Mouse (Mus musculus): ENCODE data around the gene Kynu.

Gene Kynu

GRCm38 (mm10) chr2:43555062-43555888 is at the start of gene Kynu:
Gene Kynu (plus strand): TSS chr2:43555329.
- no peak for DNase-seq (ENCODE audit: low read depth)

DNA sequence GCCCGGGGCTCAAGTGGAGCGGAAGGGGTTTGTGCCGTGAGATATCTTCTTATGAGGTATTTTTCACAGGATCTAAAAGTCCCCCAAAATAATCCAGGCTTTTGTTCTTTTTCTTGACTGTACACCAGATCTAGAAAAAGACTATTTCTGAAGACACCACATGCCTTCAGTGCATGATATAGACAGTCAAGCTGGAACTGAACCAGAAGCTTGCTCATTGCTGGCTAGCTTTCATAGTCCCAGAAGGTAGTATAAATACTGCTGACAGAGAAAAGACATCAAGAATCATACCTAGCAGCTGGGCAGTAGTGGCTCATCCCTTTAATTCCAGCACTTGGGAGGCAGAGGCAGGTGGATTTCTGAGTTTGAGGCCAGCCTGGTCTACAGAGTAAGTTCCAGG is 48.9 kb upstream of the Kynu start:
- no peak for DNase-seq (ENCODE audit: low read depth)

DNA sequence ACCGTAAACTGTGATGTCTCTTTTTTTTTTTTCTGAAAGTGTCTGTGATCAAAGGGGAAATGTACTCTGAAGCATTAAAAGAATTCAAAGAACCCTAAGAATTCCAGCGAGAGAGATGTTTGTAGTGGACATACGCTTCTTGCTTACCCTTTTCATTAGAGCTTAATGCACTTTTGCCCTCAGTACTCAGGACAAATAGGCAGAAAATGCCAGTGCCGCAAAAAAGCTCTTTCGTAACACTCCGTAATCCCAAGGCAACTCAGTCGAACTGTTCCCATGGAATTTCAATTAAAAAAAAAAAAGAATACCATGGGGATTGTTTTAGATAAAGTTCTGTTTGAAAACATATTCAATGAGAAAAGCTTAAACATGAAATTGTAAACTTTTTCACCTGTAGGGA is 41.3 kb upstream of the Kynu start:
- DNase-seq (ENCODE audit: low read depth), result no peak

DNA sequence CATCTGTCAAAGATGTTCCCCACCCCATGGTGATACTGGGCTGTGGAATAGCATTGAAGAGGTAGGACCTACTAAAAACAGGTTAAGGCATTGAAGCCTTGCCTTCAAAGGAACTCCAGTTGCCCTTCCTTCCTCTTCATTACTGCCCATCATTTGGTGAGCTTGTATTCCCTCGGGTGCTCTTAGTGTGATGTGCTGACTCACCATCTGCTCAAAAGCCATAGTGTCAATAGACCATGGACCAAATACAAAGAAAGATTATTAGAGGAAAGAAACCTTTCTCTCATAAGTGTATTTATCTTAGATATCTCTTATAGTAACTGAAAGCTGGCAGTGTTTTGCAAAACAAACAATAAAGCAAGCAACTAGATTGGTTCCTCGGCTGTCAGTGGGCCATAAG is 20.7 kb upstream of the Kynu start:
- no peak for DNase-seq (ENCODE audit: low read depth)

DNA sequence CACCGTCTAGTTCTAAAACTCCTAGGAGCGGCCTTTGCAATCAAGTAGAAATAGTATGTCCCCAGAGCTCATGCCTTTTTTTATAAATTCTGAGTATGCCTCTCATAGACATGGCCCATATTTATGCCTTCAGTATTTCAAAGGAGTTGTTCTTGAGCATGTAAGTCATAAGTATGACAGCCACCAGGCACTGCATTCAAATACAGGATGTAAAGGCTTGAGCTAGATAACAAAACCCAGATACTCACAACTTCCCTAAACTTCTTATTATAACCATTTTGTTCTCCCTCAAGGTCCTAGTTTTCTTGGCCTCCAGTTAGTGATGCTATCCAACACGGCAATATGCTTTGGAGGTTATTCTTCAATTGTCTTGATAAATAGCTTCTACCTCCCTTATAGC is 12.5 kb upstream of the Kynu start:
- DNase-seq (ENCODE audit: low read depth), result no peak

GRCm38 (mm10) chr2:43545665-43546064 is 9.5 kb upstream of the Kynu start:
- no peak for DNase-seq (ENCODE audit: low read depth)

GRCm38 (mm10) chr2:43546448-43546847 is 8.7 kb upstream of the Kynu start:
- DNase-seq (ENCODE audit: low read depth), result no peak

DNA sequence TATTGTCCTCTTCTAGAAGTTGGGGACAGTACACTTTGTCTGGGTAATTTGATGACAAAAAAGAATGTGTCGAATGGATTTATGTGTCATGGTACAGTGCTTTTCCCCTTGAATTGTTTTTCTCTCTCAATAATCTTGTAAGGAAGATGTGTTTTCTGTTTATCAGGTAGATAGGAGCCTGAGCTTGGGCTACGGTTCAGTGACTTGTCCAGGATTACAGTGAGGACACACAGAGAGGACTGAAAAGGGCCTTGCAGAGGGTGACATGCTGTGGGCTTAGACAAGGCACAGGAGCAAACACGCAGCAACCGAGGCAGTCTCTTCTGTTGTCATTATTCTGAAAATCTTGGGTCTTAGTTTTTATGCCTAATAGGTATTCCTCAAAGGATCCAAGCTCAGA is 913 bp upstream of the Kynu start:
- no peak for DNase-seq (ENCODE audit: low read depth)

DNA sequence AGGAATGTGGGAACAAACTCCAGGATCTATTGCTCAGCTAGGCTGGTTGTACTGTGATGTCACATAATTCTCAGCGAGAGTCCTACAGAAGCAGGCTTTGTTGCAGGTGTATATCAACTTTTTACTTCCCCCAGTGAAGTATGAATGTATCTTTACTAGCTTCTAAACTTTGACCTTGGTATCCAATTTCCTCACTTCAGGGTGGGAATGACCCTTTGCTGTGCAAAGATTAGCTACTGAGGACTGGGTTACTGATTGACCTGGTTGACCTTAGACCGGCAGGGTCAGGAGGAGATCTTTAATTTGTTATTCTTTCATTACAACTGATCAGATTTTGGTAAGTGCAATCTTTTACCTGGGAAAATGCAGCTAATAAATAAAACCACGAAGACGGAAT is 758 bp downstream of the Kynu start:
- DNase-seq (ENCODE audit: low read depth), result no peak

DNA sequence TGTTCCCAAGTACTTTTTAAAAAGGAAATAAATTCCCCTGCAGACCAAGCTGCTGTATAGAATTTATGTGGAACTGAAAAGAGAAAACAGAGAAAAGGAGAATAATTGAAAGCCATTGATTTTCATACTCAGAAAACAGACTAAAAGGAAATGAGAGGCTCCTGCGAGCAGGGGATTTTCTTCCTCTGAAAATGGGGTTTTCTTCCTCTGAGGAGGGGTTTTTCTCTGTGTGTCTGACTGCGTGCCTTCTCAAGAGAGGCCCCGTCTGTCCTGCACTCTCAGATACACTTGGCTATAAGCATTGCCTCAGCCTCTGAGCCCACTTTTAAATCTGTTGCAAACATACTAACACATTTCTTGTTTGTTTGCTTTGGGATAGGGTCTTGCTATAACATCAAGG is 1.9 kb downstream of the Kynu start:
- no peak for DNase-seq (ENCODE audit: low read depth)

DNA sequence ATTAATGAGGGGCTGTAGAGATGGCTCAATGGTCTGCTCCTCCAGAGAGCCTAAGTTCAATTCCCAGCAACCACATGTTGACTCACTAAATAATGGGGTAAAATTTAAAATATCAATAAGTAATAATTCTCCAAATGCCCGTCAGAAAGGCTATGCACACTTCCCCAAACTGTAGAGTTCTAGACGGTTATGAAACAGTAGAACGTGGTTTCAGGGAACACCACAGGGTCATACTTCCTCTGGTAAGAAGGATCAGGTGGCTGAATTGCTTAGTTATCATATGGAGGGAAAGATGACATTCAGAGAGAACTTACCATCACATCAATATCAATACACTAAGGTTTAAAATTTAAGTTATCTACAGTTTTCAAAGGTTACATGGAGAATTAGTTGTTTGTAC is 6.1 kb downstream of the Kynu start:
- no peak for DNase-seq (ENCODE audit: low read depth)

- no peak for DNase-seq (ENCODE audit: low read depth)
These were observed 7.7 kb downstream of the Kynu start for GRCm38 (mm10) chr2:43562779-43563178.

DNA sequence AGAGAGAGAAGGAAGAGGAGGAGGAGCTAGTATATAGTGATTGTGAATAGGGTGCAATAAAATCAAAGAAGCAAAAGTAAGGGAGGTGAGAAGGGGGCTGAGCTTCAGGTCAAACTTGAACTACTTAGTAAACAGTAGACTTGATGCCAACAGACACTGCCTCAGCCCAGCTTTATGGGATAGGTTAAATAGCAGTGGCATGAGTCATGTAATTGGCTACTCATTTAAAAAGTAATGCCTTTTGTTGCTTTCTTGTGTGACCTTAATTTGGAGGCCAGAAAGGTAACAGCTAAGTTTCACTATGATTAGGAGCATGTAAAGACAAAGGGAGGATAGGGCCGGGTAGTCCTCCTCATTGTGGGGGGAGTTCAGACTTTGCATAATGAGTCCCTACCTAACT is 13.3 kb downstream of the Kynu start:
- no peak for DNase-seq (ENCODE audit: low read depth)

- no peak for DNase-seq (ENCODE audit: low read depth)
These were observed 18.4 kb downstream of the Kynu start for GRCm38 (mm10) chr2:43573526-43573925.

- DNase-seq (ENCODE audit: low read depth), result no peak
These were observed 28.2 kb downstream of the Kynu start for GRCm38 (mm10) chr2:43583243-43583812.

DNA sequence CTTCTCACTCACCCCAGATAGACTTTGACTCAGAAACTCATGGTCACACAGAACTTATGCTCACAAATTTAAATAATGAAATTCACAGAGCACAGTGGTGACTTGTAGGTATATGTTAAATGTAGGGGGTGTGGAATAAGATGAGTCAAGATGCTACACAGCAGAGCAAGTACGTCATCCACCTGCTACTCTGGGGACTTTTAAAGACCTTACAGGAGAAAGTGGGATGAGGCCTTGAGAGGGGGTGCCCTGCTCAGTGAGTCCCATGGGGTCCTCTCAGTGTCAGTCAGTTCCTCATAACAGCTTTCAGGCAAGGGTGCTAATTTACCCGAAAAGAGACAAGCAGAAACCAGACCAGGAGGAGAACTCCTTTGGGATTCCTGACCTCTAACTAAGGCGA is 30.4 kb downstream of the Kynu start:
- DNase-seq (ENCODE audit: low read depth), result no peak

- no peak for DNase-seq (ENCODE audit: low read depth)
These were observed 32.7 kb downstream of the Kynu start for GRCm38 (mm10) chr2:43587832-43588231.

DNA sequence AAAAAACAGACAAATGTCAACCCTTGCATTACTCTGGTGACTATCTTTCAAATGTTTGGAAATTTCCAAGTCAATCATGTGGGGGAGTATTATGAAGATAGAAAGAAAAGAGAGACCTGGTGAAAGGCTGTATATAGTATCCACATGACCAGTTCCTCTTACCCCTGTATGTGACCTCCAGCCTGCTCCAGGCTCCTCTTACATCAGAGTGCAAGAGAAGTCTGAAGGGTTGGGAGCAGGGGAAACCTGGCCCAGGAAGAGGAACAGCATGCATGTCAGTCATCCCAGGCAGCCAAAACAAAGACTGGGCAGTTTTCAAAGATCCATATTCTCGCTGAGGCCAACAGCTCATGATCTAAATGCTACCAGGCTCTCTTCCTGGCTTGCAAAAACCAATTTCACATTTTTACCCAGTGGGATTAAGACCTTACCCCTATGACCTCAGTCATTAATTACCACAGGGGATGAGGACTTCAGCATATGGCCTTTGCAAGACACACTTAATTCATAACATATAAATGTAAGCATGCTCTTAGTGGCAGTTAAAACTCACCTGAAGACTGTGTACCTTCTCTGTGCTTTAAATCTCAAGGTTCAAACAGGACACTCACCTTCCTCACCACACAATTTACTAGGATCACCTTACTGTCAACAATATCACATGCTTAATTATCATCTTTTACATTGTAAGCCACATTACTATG is 37.0 kb downstream of the Kynu start:
- no peak for DNase-seq (ENCODE audit: low read depth)

- no peak for DNase-seq (ENCODE audit: low read depth)
These were observed 58.4 kb downstream of the Kynu start for GRCm38 (mm10) chr2:43613571-43613970.

DNA sequence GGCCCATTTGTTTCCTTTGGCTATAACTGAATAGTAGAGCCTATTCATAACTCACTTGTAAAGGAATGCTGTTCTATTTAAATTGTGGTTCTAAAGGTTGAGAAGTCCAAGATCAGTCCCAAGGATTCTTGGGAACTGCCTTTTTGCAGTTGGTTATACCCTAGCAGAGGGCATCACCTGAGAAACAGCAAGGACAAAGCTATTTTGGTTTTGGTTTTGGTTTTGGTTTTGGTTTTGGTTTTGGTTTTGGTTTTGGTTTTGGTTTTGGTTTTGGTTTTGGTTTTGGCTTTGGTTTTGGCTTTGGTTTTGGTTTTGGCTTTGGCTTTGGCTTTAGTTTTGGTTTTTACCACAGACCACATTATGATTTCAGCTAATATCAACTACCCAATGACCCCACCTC is 66.0 kb downstream of the Kynu start:
- no peak for DNase-seq (ENCODE audit: low read depth)

DNA sequence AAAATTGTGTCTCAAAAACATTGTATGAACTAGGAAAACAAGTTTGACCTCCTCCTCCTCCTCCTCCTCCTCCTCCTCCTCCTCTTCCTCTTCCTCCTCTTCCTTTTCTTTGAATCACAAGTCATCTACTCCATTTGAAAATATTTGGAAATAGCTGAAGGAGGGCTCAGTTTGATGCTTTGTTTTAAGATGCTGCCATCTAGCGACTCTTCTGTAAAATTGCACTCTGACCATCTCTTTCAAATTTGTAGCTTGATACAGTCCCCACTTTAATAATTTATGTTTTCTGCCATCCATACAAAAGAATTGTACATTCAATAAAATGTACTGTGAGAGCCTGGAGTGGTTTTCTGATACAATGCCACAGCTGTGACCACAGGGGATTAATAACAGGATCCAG is 67.7 kb downstream of the Kynu start:
- no peak for DNase-seq (ENCODE audit: low read depth)

DNA sequence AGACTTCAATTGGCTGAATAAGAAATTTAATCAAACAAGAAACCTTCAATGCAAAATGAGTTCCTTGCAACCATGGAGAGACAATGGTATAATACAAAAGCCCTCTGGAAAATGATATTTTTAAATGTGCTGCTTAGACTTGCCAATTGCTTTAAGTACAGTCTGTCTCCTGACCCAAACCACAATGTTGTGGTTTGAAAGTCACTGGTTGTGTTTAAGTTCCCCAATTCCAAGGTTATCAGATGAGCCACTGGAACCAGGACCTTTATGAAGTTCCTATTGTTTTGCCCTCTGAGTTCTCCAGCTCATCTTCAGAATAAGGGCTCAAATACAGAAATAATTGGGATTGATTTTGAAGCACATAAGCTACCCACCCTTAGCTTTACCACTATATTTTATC is 76.7 kb downstream of the Kynu start:
- no peak for DNase-seq (ENCODE audit: low read depth)

DNA sequence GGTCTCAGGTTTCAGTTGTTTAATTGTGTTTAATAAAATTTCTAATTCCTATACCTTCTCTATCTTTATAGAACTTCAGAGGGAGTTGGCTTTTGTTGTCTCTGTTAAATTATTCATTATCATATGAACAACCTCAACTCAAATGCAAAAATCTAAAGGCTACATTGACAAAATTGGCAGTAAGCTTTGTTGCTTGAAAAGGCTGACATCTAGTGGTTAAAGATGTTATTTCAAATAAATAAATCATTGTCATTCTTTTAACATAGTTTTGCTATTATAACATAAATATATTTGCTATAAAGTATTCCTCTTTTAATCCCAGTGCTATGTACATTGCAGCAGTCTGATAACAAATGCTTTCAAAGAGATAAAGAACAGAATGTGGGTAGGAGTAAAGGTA is 81.4 kb downstream of the Kynu start:
- no peak for DNase-seq (ENCODE audit: low read depth)

Data from fibroblast of lung, adult 2 months (primary cell).